Mouse (Mus musculus) brain, adult 2 months (tissue): ENCODE measurements at regions not wholly inside any gene's neighbourhood (a gene's known extent, or its start where the extent isn't known, plus 50 kb on each side); places are given as distances from the start of the nearest gene placed in this dataset.

Experiments used
- DNase-seq: peaks from one replicate; pipeline ENCODE4 v3.0.0; 2011; ENCODE audit warnings: low read depth, low spot score

- DNase-seq: no peak
Measured at GRCm38 (mm10) chr16:47754671-47755070, 528.9 kb upstream of the Dppa4 start.

- DNase-seq: peak; percentile 52
Measured at GRCm38 (mm10) chr16:47758296-47758695, 525.2 kb upstream of the Dppa4 start.

- peak; percentile 56 for DNase-seq
Measured at GRCm38 (mm10) chr16:47765742-47766141, 517.8 kb upstream of the Dppa4 start.

GRCm38 (mm10) chr16:47788515-47788914, 495.0 kb upstream of the Dppa4 start:
- no peak for DNase-seq

- no peak for DNase-seq
Measured at GRCm38 (mm10) chr16:47790666-47791065, 492.9 kb upstream of the Dppa4 start.

GRCm38 (mm10) chr16:47791456-47791855, 492.1 kb upstream of the Dppa4 start:
- peak; percentile 61 for DNase-seq

GRCm38 (mm10) chr16:47798838-47799237, 484.7 kb upstream of the Dppa4 start:
- DNase-seq: peak; percentile 88

- peak; percentile 13 for DNase-seq
Measured at GRCm38 (mm10) chr16:47843169-47843568, 440.4 kb upstream of the Dppa4 start.

- peak; percentile 26 for DNase-seq
Measured at GRCm38 (mm10) chr16:47851631-47852030, 431.9 kb upstream of the Dppa4 start.

- no peak for DNase-seq
Measured at GRCm38 (mm10) chr16:47859840-47860239, 423.7 kb upstream of the Dppa4 start.

GRCm38 (mm10) chr16:47875258-47875657, 408.3 kb upstream of the Dppa4 start:
- peak; percentile 42 for DNase-seq

- peak; percentile 46 for DNase-seq
Measured at GRCm38 (mm10) chr16:47883476-47883875, 400.1 kb upstream of the Dppa4 start.

GRCm38 (mm10) chr16:47887019-47887418, 396.5 kb upstream of the Dppa4 start:
- DNase-seq: peak; percentile 72

- no peak for DNase-seq
Measured at GRCm38 (mm10) chr16:47900785-47901184, 382.7 kb upstream of the Dppa4 start.

GRCm38 (mm10) chr16:47938000-47938399, 345.5 kb upstream of the Dppa4 start:
- DNase-seq: peak; percentile 40
